Mouse (Mus musculus) erythroblast, embryonic 14.5 days (primary cell): Measurements from ENCODE around the gene Ccdc144b. TPM values are rescaled to one million over a fixed set of nuclear protein-coding genes. Genes with fewer than 3 reads are reported as not detected.

ENCODE experiments used
- H3K27me3 ChIP-seq: 2 replicates; pipeline ENCODE4 v1.6.1; 2012; ENCODE audit warnings: inconsistent platforms; ENCODE audit not compliant: control insufficient read depth
- H3K36me3 ChIP-seq: 2 replicates; pipeline ENCODE4 v1.6.1; 2012; ENCODE audit warnings: mild to moderate bottlenecking, inconsistent platforms; ENCODE audit not compliant: control insufficient read depth
- H3K4me1 ChIP-seq: 2 replicates; pipeline ENCODE4 v1.6.1; 2012; ENCODE audit warnings: inconsistent platforms; ENCODE audit not compliant: control insufficient read depth
- H3K4me3 ChIP-seq: replicated peaks from 2 replicates; pipeline ENCODE3; 2012; ENCODE audit warnings: moderate library complexity, mild to moderate bottlenecking, inconsistent platforms
- H3K9me3 ChIP-seq: 2 replicates; pipeline ENCODE4 v1.6.1; 2012; ENCODE audit warnings: low read length, inconsistent platforms, mixed read lengths; ENCODE audit not compliant: control insufficient read depth
- GATA1 ChIP-seq: IDR thresholded peaks from 2 replicates; pipeline ENCODE4 v1.6.1; 2012; ENCODE audit warnings: low read length, inconsistent platforms, mixed read lengths
- TAL1 ChIP-seq: IDR thresholded peaks from 3 replicates; pipeline ENCODE4 v1.6.1; 2012; ENCODE audit warnings: low read length, inconsistent platforms, mixed read lengths
- polyA plus RNA-seq: library from polyadenylated mRNA; stranded (reverse); fragments of >175 nt; gene quantifications from 2 replicates; pipeline ENCODE4 v1.2.3, GENCODE M21; 2012

The Ccdc144b gene
- polyA plus RNA-seq, 1 experiment = not detected

DNA sequence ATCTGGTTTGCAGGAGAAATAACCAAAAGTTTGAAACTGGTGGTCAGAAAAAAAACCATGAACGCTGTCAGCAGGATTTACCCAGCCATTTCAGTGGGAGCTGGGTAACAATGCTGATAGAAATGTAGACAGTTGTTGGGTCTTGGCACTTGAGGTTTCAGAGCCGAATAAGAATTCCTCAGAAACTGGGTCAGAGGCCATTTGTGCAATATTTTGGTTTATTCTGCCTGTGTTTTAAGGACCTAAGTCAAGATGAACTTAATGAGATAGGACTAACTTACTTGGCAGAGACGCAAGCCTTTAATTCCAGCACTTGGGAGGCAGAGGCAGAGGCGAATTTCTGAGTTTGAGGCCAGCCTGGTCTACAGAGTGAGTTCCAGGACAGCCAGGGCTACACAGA, 8.3 kb downstream of the Ccdc144b start:
- Histone ChIP-seq H3K27me3 (no peaks in the 10 kb centered on the region), H3K4me1 (no peaks in the 10 kb centered on the region), H3K36me3 (no peaks in the 10 kb centered on the region), H3K9me3 (no peaks in the 10 kb centered on the region), H3K4me3 (no peak overlapping the region)
- no peak for TF ChIP-seq TAL1
- no peak for TF ChIP-seq GATA1

DNA sequence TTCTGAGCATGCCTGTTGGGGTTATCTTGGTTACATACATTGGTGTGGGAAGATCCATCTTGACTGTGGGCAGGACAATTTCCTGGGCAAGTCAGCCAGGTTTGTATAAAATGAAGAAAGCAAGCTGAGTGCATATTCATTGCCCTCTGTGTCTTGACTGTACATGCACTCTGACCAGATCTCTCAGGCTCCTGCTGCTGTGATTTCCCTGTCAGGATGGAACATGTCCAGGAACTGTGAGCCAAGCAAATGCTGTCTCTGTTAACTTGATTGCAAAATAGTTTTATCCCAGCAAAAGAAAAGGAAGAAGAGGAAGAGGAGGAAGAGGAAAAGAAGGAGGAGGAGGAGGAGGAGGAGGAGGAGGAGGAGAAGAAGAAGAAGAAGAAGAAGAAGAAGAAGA, 8.8 kb downstream of the Ccdc144b start:
- no peaks in the 10 kb centered on the region for H3K27me3 ChIP-seq
- no peaks in the 10 kb centered on the region for H3K9me3 ChIP-seq
- H3K4me1 ChIP-seq = no peaks in the 10 kb centered on the region
- H3K36me3 ChIP-seq = no peaks in the 10 kb centered on the region
- TF ChIP-seq TAL1 (no peak), GATA1 (no peak)
- no peak overlapping the region for H3K4me3 ChIP-seq

DNA sequence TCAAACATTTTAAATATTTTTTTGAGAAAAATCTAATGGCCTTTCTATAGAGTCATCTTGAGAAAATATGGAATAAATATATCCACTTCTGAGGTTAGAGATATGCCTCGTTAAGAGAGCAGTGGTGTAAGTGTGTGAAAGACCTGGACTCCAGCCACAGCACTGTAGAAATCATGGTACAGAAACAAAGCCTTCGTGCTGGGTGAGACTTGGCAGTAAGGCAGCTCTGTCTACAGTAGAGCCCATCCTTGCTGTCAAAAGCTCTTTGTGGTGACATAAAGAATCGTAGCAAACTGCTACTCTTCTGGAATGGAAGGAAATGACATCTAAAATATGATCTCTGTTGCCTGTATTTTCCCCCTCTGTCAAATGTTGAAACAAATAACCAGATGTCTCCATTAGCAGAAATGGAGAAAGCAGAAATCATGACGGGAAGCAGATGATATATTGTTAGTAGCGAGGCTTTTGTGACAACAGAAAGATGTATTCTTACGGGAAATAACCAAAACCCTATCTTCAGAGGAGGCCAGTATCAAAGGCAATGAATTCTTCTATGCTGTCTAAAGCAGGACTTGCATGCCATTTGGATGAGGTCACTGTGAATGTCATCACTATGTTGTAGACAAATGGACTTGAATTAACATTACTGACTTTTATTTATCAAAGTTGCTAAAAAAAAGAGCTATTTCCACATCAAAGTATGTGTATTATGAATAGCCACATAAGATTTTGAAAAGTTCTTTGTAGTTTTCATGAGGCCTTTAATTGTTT, 21.4 kb downstream of the Ccdc144b start:
- H3K9me3 ChIP-seq = no peaks in the 10 kb centered on the region
- H3K36me3 ChIP-seq = no peaks in the 10 kb centered on the region
- H3K4me1 ChIP-seq = no peaks in the 10 kb centered on the region
- H3K27me3 ChIP-seq = no peaks in the 10 kb centered on the region
- TF ChIP-seq GATA1 (no peak), TAL1 (no peak)
- H3K4me3 ChIP-seq = no peak overlapping the region

DNA sequence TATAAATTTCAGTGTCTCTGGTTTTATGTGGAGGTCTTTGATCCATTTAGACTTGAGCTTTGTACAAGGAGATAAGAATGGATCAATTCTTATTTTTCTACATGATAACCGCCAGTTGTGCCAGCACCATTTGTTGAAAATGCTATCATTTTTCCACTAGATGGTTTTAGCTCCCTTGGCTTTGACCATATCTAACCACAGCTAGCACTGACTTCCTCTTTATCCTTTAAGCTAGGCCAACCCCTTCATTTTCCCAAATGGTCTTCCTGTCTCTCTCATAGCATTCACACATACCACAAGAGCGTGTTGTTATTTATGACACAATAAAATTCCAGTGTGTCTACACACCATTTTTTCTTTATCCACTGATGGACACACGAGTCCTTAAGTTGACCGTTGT, 23.4 kb downstream of the Ccdc144b start:
- Histone ChIP-seq H3K4me1 (no peaks in the 10 kb centered on the region), H3K9me3 (no peaks in the 10 kb centered on the region), H3K27me3 (no peaks in the 10 kb centered on the region), H3K4me3 (no peak overlapping the region), H3K36me3 (no peaks in the 10 kb centered on the region)
- TF ChIP-seq GATA1 (no peak), TAL1 (no peak)

DNA sequence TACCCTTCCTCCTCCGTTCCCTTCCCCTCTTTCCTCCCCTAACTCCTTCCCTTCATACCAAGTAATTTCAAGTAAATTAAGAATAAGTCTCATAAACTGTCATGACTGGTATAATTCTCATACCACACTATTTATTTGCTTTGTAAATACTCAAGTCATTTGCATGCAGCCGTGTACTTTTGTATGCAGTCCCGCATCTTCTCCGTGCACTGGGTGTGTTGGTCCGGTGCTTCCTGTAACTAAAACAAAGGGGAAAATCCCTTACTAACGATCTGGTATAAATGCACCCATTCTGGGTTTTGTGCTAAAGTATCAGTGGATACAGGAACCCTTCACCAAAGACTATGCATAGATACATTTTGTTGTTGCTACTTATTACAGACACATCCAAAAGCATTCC, 27.6 kb downstream of the Ccdc144b start:
- H3K36me3 ChIP-seq = no peaks in the 10 kb centered on the region
- H3K4me3 ChIP-seq = no peak overlapping the region
- no peaks in the 10 kb centered on the region for H3K27me3 ChIP-seq
- H3K9me3 ChIP-seq = no peaks in the 10 kb centered on the region
- no peaks in the 10 kb centered on the region for H3K4me1 ChIP-seq
- TF ChIP-seq TAL1 (no peak), GATA1 (no peak)

DNA sequence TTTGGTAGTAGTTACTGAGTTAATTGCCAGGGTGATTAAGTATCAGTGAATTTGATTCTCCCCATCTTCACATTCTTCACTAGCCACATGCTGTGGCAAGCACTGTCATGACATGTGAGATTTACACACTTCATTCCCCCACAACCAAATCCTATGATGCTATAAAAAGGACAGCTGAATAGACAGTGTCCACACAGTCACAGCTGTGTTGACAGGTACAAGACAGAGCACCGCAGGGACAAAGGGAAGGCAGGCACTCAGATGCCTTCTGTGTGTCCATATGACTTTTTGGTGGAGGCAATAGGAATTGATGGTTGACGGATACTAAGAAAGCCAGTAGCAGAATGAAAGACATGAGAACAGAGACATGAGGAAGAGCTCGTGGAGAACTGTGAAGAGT, 42.1 kb downstream of the Ccdc144b start:
- Histone ChIP-seq H3K4me3 (no peak overlapping the region), H3K27me3 (no peaks in the 10 kb centered on the region), H3K9me3 (peaks cover 3% of the 10 kb centered on the region; the same call in 1 of the 2 replicates), H3K36me3 (no peaks in the 10 kb centered on the region), H3K4me1 (no peaks in the 10 kb centered on the region)
- no peak for TF ChIP-seq GATA1
- TF ChIP-seq TAL1 = no peak

DNA sequence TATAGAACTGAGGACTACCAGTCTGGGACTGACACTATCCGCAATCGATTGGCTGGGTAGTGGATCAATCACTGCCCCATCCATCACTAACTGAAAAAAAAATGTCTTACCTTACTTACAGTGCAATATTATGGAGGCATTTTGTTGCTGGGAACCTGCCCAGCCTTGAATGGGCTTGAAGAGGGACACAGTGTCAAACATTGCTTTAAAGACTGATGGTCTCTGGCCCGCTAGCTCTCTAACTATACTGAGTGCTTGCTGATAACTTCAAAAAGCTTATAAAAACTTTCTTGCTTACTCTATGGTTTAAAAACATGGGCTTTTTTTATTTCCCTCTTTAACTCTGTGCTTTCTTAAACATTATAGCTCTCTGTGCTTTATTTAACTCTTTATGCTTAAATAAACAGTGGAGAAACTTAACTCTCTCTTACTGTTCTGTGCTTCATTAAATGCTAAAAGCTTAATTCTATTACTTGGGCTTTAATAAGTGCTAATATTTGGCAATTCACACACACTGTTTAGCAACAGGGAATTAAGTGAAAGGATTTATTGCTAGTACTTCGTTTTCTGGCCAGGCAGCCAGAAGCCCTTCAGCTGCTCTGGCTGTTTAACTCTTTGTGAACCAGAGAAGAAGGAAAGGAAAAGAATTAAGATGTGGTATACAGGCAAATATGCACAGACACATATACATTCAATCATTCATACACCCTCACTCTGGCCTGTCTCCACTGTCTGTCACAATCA, 44.8 kb downstream of the Ccdc144b start:
- TF ChIP-seq GATA1 (no peak), TAL1 (no peak)
- Histone ChIP-seq H3K4me3 (no peak overlapping the region), H3K9me3 (peaks cover 3% of the 10 kb centered on the region; the same call in 1 of the 2 replicates), H3K4me1 (no peaks in the 10 kb centered on the region), H3K36me3 (no peaks in the 10 kb centered on the region), H3K27me3 (no peaks in the 10 kb centered on the region)

DNA sequence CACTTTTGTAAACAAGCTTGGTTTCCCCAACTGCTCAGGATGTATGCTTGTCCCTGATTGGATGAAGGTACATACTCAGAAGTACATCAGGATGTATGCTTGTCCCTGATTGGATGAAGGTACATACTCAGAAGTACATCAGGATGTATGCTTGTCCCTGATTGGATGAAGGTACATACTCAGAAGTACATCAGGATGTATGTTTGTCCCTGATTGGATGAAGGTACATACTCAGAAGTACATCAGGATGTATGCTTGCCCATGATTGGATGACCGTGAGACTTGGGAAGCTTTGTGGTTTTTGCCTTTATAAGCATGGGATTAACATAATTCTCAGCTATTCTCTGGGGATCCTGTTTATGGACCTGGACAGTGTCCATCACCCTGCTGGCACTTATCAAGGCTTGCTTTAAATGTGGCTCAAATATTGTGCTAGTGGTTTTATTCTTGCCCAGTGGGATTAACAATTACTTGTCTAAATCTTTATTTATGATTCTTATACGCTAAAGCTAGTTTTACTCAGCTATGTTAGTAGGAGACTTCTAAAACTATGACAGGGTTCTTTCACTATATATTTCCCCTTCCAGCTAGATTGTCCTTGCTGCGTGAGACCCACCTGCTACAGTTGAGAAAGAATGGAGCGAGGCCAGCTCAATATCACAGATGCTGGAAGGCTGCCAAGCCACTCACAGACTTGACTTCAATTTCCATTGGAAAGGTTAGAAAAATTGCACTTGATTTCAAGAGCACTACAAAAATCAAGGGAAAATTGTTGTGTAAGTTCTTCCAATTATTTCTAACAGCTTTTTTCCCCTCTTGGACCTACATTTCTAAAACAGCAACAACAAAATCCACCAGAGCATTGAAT, 49.1 kb downstream of the Ccdc144b start:
- no peak for TF ChIP-seq TAL1
- no peak for TF ChIP-seq GATA1
- Histone ChIP-seq H3K4me1 (peaks cover 15% of the 10 kb centered on the region), H3K9me3 (peaks cover 3% of the 10 kb centered on the region; the same call in 1 of the 2 replicates), H3K4me3 (no peak overlapping the region), H3K27me3 (no peaks in the 10 kb centered on the region), H3K36me3 (no peaks in the 10 kb centered on the region)
